Mouse (Mus musculus) olfactory bulb, adult 2 months (tissue): ENCODE results near the gene 9930111J21Rik1. TPM values are rescaled to one million over a fixed set of nuclear protein-coding genes. Genes with fewer than 3 reads are reported as not detected.
"Not testable (repeated sequence)": the region's sequence is repeated elsewhere in the genome, so short reads cannot be mapped to it uniquely, and the experiment has no call there.

Experiments
- H3K27ac ChIP-seq: fragments of 200-500 bp; 2 replicates; pipeline ENCODE4 v1.5.1; 2012; ENCODE audit warnings: low read depth, low read length; ENCODE audit not compliant: insufficient read depth
- H3K4me1 ChIP-seq: fragments of 200-500 bp; 2 replicates; pipeline ENCODE4 v1.6.1; 2012; ENCODE audit warnings: low read length; ENCODE audit not compliant: control insufficient read depth, insufficient read depth
- H3K4me3 ChIP-seq: fragments of 200-500 bp; 2 replicates; pipeline ENCODE4 v1.5.1; 2012; ENCODE audit warnings: mild to moderate bottlenecking, low read depth, low read length, moderate library complexity; ENCODE audit not compliant: insufficient read depth
- CTCF ChIP-seq: fragments of 200-500 bp; IDR thresholded peaks from 2 replicates; pipeline ENCODE4 v1.5.1; 2012; ENCODE audit warnings: low read depth, mild to moderate bottlenecking, low read length, moderate library complexity; ENCODE audit not compliant: insufficient read depth
- POLR2A ChIP-seq: fragments of 200-500 bp; IDR thresholded peaks from 2 replicates; pipeline ENCODE4 v1.6.1; 2012; ENCODE audit warnings: mild to moderate bottlenecking, low read depth, low read length, moderate library complexity; ENCODE audit not compliant: insufficient read depth
- WGBS: fragments of 180-500 bp; shearing (Covaris S2); methylation state at CpG from one replicate; pipeline ENCODE4 v1.1.7; 2018; 5-methylcytosine and 5-hydroxymethylcytosine counted together
- polyA plus RNA-seq: library from polyadenylated mRNA; stranded (reverse); fragments of >200 nt; gene quantifications from 2 replicates; pipeline ENCODE4 v1.2.4, GENCODE M21; 2012; ENCODE audit warnings: low replicate concordance; ENCODE audit not compliant: missing spikeins, insufficient read depth, insufficient read length

9930111J21Rik1 gene
- polyA plus RNA-seq, 1 experiment: not detected

DNA sequence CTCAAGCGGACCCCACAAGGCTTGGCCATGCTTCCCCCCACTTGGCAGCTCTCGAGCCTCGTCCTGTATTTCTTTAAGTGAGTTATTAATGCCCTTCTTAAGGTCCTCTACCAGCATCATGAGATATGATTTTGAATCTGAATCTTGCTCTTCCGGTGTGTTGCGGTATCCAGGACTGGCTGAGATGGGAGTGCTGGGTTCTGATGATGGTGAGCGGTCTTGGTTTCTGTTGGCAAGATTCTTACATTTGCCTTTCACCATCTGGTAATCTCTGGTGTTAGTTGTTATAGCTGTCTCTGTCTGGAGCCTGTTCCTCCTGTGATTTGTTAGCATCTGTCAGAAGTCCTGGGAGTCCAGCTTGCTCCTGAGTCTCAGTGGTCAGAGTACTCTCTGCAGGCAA, 33.1 kb downstream of the 9930111J21Rik1 start, which contains the start of gene Psme2b:
Gene Psme2b (minus strand): TSS at position 101 of the 400 bp plus-strand sequence.
- H3K27ac ChIP-seq, H3K4me3 ChIP-seq, H3K4me1 ChIP-seq: not testable (repeated sequence)
- 97% methylated on average over 6 of the region's 6 CpGs for WGBS

DNA sequence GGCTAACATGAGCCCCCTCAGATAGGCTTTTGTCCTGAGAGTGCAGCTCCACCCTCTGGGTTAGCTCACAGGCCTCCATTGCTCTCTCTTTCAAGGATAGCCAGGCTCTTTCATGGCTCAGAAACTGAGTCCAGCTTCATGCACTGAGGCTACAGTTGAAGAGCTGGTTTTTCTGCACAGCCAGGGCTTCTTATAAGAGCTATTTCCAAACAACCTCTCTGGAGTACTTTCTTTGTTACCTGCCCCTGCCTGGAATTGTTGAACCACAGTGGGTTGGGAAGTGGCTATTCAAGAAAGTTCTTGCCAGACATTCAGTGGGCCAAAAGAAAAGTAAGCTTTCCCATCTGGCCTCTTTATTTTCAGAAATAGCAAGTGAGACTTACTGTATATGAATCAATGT, 39.9 kb downstream of the 9930111J21Rik1 start:
- not testable (repeated sequence) for H3K4me1 ChIP-seq, H3K27ac ChIP-seq, H3K4me3 ChIP-seq

DNA sequence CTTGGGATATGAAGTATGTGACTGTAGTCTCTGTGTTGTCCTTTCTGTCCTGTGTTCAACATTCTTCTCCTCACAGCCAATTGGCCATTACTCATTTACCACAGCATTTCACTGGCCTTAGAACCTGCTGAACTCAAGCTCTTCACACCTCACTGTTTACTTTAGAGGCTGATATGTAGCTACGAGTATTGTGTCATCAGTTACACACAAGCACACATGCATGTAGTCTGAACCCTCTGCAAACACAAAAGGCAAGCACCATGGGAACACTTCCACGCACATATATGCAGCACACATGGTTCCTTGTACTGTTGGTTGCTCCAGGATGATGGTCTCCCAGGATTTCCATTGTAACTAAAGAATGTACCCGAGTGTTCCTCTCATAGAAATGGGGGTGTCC, 43.9 kb downstream of the 9930111J21Rik1 start:
- WGBS: no CpG with 5 or more reads among the region's 3 CpGs
- H3K4me1 ChIP-seq, H3K27ac ChIP-seq, H3K4me3 ChIP-seq: not testable (repeated sequence)

DNA sequence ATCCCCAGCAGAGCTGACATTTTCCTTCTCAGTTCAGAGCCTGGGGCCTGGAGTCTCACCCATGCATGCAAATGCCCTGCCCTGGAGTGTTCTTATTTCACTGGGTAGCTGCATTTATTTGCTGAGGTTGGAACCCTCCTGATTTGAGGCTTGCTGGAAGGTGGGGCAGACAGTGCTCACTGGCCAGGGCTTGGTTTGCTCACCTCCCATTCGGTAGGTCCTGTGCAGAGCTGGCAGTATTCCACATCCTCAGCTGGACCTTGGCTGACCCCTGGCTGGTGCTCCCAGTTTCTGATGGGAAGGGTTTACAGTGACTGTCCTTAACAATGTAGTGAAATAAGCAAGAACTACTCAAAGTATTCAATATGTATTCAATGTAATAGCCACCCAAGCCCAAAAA, 45.3 kb downstream of the 9930111J21Rik1 start:
- not testable (repeated sequence) for H3K4me1 ChIP-seq, H3K27ac ChIP-seq, H3K4me3 ChIP-seq
- 45% methylated on average over 1 of the region's 1 CpGs for WGBS

DNA sequence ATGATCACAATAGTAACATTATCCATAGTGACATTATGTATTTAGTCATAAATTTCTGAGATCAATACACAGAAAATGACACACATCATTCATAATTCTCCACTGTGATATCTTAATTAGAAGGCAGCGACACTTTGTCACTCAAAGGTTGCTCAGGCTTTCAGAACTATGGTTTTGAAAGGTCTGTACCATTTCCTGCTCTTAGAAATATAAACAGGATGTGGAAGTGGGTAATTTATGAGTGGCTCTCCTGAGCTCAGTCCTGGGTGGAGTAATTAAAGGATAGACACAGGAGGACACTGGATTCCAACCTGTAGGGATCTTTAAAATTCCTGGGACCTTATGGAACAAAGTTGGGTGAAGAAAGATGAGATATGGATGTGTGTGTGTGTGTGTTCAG, 45.8 kb downstream of the 9930111J21Rik1 start:
- not testable (repeated sequence) for H3K4me1 ChIP-seq, H3K4me3 ChIP-seq, H3K27ac ChIP-seq
- WGBS: 94% methylated on average over 1 of the region's 1 CpGs

DNA sequence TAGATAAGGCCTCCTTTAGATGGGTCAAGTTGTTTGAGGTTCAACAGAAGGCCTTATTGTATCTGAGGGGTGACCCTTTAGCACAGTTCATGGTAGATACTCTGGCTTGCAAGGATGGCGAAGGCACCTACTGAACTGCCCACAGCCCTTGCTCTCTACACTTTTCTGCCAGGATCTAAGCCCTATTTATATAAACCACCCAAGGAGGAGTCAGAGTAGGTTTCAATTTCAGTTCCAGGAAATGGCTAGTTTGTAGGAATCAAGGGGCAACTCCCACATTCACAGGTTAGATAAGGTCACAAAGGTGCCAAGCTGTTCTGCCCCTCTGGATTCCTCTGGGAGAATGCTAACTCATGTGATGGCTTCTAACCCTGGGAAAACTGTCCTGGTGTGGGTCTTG, 51.1 kb downstream of the 9930111J21Rik1 start:
- H3K4me3 ChIP-seq, H3K4me1 ChIP-seq, H3K27ac ChIP-seq: not testable (repeated sequence)
- 89% methylated on average over 1 of the region's 1 CpGs for WGBS

DNA sequence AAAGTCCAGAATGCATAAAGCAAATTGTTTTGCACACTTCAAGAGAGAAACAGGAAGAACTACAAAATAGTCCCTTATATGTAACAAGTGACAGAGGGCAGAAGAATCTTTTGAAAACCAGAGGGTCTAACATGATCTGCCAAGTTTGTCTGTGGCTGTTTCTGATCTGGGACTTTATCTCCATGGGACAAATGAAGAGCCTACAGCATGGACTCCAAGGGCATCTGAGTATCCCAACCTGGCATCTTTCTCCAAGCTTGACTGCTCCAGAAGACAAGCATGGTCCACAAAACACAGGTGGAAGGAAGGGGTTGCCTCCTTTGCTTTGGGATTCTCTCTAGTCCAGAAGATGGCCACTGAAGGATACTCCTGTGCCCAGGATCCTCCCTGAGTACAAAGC, 52.8 kb downstream of the 9930111J21Rik1 start:
- not testable (repeated sequence) for H3K4me3 ChIP-seq

DNA sequence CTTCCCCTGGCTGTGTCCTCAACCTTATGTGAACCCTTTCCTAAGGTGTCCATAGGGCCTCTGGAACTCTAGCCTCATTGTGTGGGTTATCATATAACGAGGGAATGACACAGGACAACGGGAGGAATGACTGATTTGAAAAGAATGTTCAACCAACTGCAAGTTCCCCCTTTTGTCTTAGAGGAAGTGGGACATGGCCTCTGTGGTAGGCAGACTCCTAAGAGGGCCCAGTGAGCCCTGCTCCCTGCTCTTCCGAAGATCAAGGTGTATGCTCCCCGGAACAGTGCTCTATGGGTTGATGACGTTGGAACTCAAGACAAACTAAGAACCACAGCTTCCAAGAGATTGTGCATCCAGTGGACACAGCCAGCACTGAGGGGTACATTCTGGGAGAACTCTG, 55.4 kb downstream of the 9930111J21Rik1 start:
- not testable (repeated sequence) for H3K27ac ChIP-seq, H3K4me1 ChIP-seq, H3K4me3 ChIP-seq
- 85% methylated on average over 5 of the region's 5 CpGs for WGBS

More for the DNA sequence above, 52.8 kb downstream of the 9930111J21Rik1 start:
- not testable (repeated sequence) for H3K4me1 ChIP-seq, H3K27ac ChIP-seq

DNA sequence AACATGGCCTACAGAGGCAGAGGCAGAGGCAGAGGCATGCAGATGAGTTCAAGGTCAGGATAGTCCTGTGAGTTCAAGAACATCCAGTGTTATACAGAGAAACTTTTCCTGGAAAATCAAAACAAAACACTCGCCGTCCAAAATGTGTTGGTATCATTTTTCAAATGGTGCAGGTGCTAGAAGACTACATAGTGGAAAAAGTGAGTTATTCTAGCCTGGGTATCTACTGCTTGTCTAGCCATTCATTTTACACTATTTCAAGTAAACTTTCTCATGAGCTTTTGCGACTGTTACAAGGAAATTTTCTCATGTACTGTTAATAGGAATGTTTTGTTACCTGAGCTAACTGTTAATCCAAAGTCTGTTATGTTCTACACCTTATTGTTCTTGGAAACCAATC, 60.8 kb downstream of the 9930111J21Rik1 start:
- Histone ChIP-seq H3K27ac (no peak overlapping the region), H3K4me1 (no peaks in the 10 kb centered on the region), H3K4me3 (no peak overlapping the region)
- WGBS: 86% methylated on average over 3 of the region's 3 CpGs
- TF ChIP-seq POLR2A: no peak
- no peak for TF ChIP-seq CTCF

DNA sequence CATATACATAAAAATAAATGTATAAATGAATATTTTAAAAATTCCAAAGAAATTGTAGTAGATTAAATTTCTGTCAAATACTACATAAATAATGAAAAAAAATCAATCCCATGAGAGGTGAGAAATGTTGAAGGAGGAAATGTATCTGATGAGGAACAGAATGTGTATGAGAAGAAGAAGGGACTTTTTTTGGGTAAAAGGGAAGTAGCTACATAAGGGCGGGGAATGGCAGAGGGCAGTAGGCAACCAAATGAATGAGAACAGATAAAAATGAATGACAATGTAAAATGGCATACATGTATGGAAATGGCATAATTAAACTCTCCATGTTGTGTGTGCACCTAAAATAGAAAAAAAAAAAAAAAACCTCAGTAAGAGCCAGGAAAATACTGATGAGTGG, 65.6 kb downstream of the 9930111J21Rik1 start:
- 95% methylated on average over 1 of the region's 1 CpGs for WGBS
- Histone ChIP-seq H3K4me1 (no peaks in the 10 kb centered on the region), H3K27ac (no peak overlapping the region), H3K4me3 (no peak overlapping the region)
- no peak for TF ChIP-seq CTCF
- TF ChIP-seq POLR2A: no peak

DNA sequence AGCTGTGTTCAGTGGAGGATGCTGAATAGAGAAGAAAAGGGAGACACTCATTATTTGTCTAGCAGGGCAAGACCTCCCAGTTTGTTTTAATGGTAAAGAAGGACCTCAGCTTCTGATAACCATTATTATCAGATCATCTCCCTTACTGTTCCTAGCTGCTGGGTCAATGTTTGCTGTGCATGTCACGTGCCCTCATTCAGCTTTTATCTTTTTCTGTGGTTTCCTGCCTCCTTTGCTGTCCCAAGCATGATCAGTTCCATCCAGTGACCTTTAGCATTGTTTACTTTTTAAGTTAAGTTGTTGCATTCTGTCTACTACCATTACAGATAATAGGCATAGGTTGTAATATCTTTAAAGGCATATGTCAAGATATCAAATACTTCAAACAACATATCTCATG, 70.7 kb downstream of the 9930111J21Rik1 start:
- Histone ChIP-seq H3K27ac (no peak overlapping the region), H3K4me1 (no peaks in the 10 kb centered on the region), H3K4me3 (no peak overlapping the region)
- TF ChIP-seq POLR2A: no peak
- TF ChIP-seq CTCF: no peak
- 74% methylated on average over 1 of the region's 1 CpGs for WGBS
